Mouse (Mus musculus): ENCODE results near the gene Kctd17.

- no peak for TF ChIP-seq CTCF (IDR thresholded peaks at IDR 0.05; ENCODE audit: low read depth)
- no peak for TF ChIP-seq EP300 (IDR thresholded peaks at IDR 0.05; ENCODE audit: low read depth)
Measured at GRCm38 (mm10) chr15:78455168-78455567, 26.8 kb downstream of the Kctd17 start.
